Mouse (Mus musculus) bone marrow macrophage, adult 2 months (primary cell): ENCODE data around the gene Dll1.

ENCODE experiments used
- CTCF ChIP-seq: IDR thresholded peaks from 2 replicates; pipeline ENCODE4 v1.5.1; 2012; ENCODE audit warnings: low read depth, mild to moderate bottlenecking, low read length, moderate library complexity
- POLR2A ChIP-seq: IDR thresholded peaks from 2 replicates; pipeline ENCODE4 v1.6.1; 2012; ENCODE audit warnings: mild to moderate bottlenecking, low read depth, low read length, borderline replicate concordance

DNA sequence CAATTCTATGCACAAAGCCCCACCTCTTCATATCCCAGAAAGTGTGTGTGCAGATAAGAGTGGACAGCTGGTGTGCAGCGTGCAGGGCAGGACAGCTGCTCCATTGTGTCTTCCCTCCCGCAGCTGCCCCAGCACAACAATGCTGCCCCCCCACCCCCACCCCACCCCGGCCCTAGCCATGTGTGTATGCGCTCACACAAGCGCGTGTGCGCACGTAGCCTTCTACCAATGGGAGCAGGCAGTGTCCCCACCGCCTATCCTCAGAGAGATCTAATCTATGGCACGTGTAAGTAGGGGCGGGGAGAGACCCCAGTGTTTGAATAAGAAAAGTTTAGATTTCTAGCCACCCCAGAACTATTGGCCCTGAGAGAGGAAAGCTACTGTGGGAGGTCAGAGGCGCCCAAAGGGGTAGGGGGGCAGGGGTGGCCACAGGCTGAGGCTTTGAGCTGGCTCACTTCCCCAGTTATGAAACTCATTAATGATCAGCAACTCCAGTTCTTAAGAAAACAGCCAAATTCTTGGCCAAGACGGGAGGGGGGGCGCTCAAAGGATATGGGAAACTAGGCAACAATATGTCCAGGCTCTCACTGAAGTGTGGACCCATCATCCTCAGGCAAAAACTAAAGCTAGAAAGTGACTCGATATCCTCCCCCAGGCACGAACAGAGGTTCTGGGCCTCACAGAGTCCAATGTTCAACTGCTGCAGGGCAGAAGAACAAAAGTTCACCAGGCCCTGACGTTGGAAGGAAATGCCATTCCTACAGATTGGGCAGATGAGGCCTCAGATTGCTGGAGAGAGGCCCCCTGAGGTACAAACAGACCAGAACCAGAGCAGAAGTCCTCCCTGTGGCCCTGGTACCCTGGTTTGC, 4.5 kb downstream of the Dll1 start:
- TF ChIP-seq CTCF, result no peak
- TF ChIP-seq POLR2A, result no peak
